Mouse (Mus musculus) embryonic facial prominence, embryonic 11.5 days (tissue): ENCODE measurements around the gene Tmem255b. TPM values are rescaled to one million over a fixed set of nuclear protein-coding genes. Genes with fewer than 3 reads are reported as not detected.
A peak's percentile ranks its signal among the peaks of the same experiment; 100 is the strongest.

Experiments used
- ATAC-seq: fragments of 200-750 bp; cut with Nextera tagmentation; replicated peaks from 2 replicates; pipeline ENCODE4 v1.8.0; 2017; ENCODE audit warnings: low read depth; ENCODE audit not compliant: insufficient number of reproducible peaks, low FRiP score, low TSS enrichment
- DNase-seq: peaks from one replicate; pipeline ENCODE4 v3.0.0-alpha.2; 2015; ENCODE audit warnings: low spot score
- H3K27ac ChIP-seq: fragments of 300-500 bp; sonication (generic); replicated peaks from 2 replicates; pipeline ENCODE4 v1.5.1; 2014; ENCODE audit warnings: mild to moderate bottlenecking, low read depth, low read length, control low read depth
- H3K27me3 ChIP-seq: fragments of 300-500 bp; sonication (generic); 2 replicates; pipeline ENCODE4 v1.6.1; 2014; ENCODE audit warnings: mild to moderate bottlenecking, low read length, moderate library complexity, mixed read lengths; ENCODE audit not compliant: control insufficient read depth, insufficient read depth
- H3K36me3 ChIP-seq: fragments of 300-500 bp; sonication (generic); replicated peaks from 2 replicates; pipeline ENCODE4 v1.6.1; 2014; ENCODE audit warnings: low read depth, mild to moderate bottlenecking, low read length, moderate library complexity, mixed read lengths; ENCODE audit not compliant: control insufficient read depth, insufficient read depth
- H3K4me1 ChIP-seq: fragments of 300-500 bp; sonication (generic); 2 replicates; pipeline ENCODE4 v1.6.1; 2014; ENCODE audit warnings: low read length, mixed read lengths; ENCODE audit not compliant: control insufficient read depth, insufficient read depth
- H3K4me2 ChIP-seq: fragments of 300-500 bp; sonication (generic); 2 replicates; pipeline ENCODE4 v1.6.1; 2014; ENCODE audit warnings: low read depth, mild to moderate bottlenecking, control low read depth, low read length, moderate library complexity
- H3K4me3 ChIP-seq: fragments of 300-500 bp; sonication (generic); 2 replicates; pipeline ENCODE4 v1.5.1; 2014; ENCODE audit warnings: low read depth, low read length, control low read depth
- H3K9ac ChIP-seq: fragments of 300-500 bp; sonication (generic); replicated peaks from 2 replicates; pipeline ENCODE4 v1.6.1; 2014; ENCODE audit warnings: mild to moderate bottlenecking, control low read depth, low read length
- H3K9me3 ChIP-seq: fragments of 300-500 bp; sonication (generic); replicated peaks from 2 replicates; pipeline ENCODE4 v1.6.1; 2016; ENCODE audit warnings: mild to moderate bottlenecking, low read length, inconsistent platforms, mixed read lengths; ENCODE audit not compliant: control insufficient read depth
- WGBS: fragments of 180-500 bp; shearing (Covaris S2); extraction: QIAGEN DNeasy Blood & Tissue Kit; methylation state at CpG from one replicate; pipeline ENCODE4 v1.1.7; 2014; 5-methylcytosine and 5-hydroxymethylcytosine counted together
- polyA plus RNA-seq: library from polyadenylated mRNA; unstranded; fragments of >200 nt; fragmentation: Nextera tagmentation; extraction: Ambion mirVana; gene quantifications from 2 replicates; pipeline ENCODE4 v1.2.1, GENCODE M21; 2014

Gene Tmem255b
- polyA plus RNA-seq, 1 experiment from 2014 or later, result 0.36 TPM

- Histone ChIP-seq H3K9me3 (no peaks in the 10 kb centered on the region), H3K9ac (no peak overlapping the region), H3K27me3 (no peaks in the 10 kb centered on the region), H3K36me3 (no peaks in the 10 kb centered on the region), H3K4me1 (no peaks in the 10 kb centered on the region), H3K4me3 (no peak overlapping the region), H3K27ac (no peak overlapping the region), H3K4me2 (no peak overlapping the region)
- no peak for ATAC-seq
- no peak for DNase-seq
- WGBS, result 80% methylated on average over 5 of the region's 5 CpGs
These were observed 29.0 kb upstream of the Tmem255b start for GRCm38 (mm10) chr8:13406011-13406410.

- Histone ChIP-seq H3K27ac (no peak overlapping the region), H3K9me3 (no peaks in the 10 kb centered on the region), H3K36me3 (no peaks in the 10 kb centered on the region), H3K4me2 (no peak overlapping the region), H3K9ac (no peak overlapping the region), H3K4me3 (no peak overlapping the region), H3K4me1 (no peaks in the 10 kb centered on the region), H3K27me3 (no peaks in the 10 kb centered on the region)
- DNase-seq (peak; percentile 74), ATAC-seq (no peak)
- WGBS, result 34% methylated on average over 6 of the region's 6 CpGs
These were observed 23.4 kb upstream of the Tmem255b start for GRCm38 (mm10) chr8:13411597-13411996.

GRCm38 (mm10) chr8:13412891-13413558 lies 22.0 kb upstream of the Tmem255b start:
- H3K4me2 ChIP-seq, result no peak overlapping the region
- ATAC-seq, result no peak
- no peaks in the 10 kb centered on the region for H3K27me3 ChIP-seq
- H3K4me3 ChIP-seq, result no peak overlapping the region
- WGBS, result 60% methylated on average over 13 of the region's 13 CpGs
- H3K36me3 ChIP-seq, result no peaks in the 10 kb centered on the region
- no peak overlapping the region for H3K9ac ChIP-seq
- H3K9me3 ChIP-seq, result no peaks in the 10 kb centered on the region
- H3K4me1 ChIP-seq, result no peaks in the 10 kb centered on the region
- DNase-seq, result peak; percentile 73
- no peak overlapping the region for H3K27ac ChIP-seq

- no peak overlapping the region for H3K4me2 ChIP-seq
- WGBS, result 53% methylated on average over 12 of the region's 12 CpGs
- H3K4me1 ChIP-seq, result no peaks in the 10 kb centered on the region
- H3K27me3 ChIP-seq, result no peaks in the 10 kb centered on the region
- no peak overlapping the region for H3K4me3 ChIP-seq
- DNase-seq (no peak), ATAC-seq (no peak)
- no peaks in the 10 kb centered on the region for H3K36me3 ChIP-seq
- H3K27ac ChIP-seq, result no peak overlapping the region
- H3K9ac ChIP-seq, result no peak overlapping the region
- no peaks in the 10 kb centered on the region for H3K9me3 ChIP-seq
These were observed 21.1 kb upstream of the Tmem255b start for GRCm38 (mm10) chr8:13413823-13414390.

GRCm38 (mm10) chr8:13415879-13416278 lies 19.1 kb upstream of the Tmem255b start:
- Histone ChIP-seq H3K36me3 (no peaks in the 10 kb centered on the region), H3K4me2 (no peak overlapping the region), H3K9me3 (no peaks in the 10 kb centered on the region), H3K9ac (no peak overlapping the region), H3K4me3 (no peak overlapping the region), H3K27ac (no peak overlapping the region), H3K4me1 (no peaks in the 10 kb centered on the region), H3K27me3 (no peaks in the 10 kb centered on the region)
- DNase-seq (no peak), ATAC-seq (no peak)
- WGBS, result 75% methylated on average over 10 of the region's 10 CpGs

- Histone ChIP-seq H3K4me1 (no peaks in the 10 kb centered on the region), H3K27ac (no peak overlapping the region), H3K9me3 (no peaks in the 10 kb centered on the region), H3K4me2 (no peak overlapping the region), H3K36me3 (no peaks in the 10 kb centered on the region), H3K27me3 (no peaks in the 10 kb centered on the region), H3K9ac (no peak overlapping the region), H3K4me3 (no peak overlapping the region)
- no peak for DNase-seq
- WGBS, result 68% methylated on average over 2 of the region's 2 CpGs
- ATAC-seq, result no peak
These were observed 15.8 kb upstream of the Tmem255b start for GRCm38 (mm10) chr8:13419111-13419639.

GRCm38 (mm10) chr8:13420970-13421369 lies 14.0 kb upstream of the Tmem255b start:
- 91% methylated on average over 6 of the region's 6 CpGs for WGBS
- Histone ChIP-seq H3K4me1 (no peaks in the 10 kb centered on the region), H3K27ac (no peak overlapping the region), H3K9me3 (no peaks in the 10 kb centered on the region), H3K27me3 (no peaks in the 10 kb centered on the region), H3K36me3 (no peaks in the 10 kb centered on the region), H3K4me2 (no peak overlapping the region), H3K4me3 (no peak overlapping the region), H3K9ac (no peak overlapping the region)
- ATAC-seq (no peak), DNase-seq (no peak)

- no peak overlapping the region for H3K9ac ChIP-seq
- H3K36me3 ChIP-seq, result no peaks in the 10 kb centered on the region
- 66% methylated on average over 6 of the region's 6 CpGs for WGBS
- no peaks in the 10 kb centered on the region for H3K4me1 ChIP-seq
- no peaks in the 10 kb centered on the region for H3K27me3 ChIP-seq
- H3K9me3 ChIP-seq, result no peaks in the 10 kb centered on the region
- ATAC-seq (no peak), DNase-seq (no peak)
- no peak overlapping the region for H3K4me2 ChIP-seq
- H3K4me3 ChIP-seq, result no peak overlapping the region
- no peak overlapping the region for H3K27ac ChIP-seq
These were observed 7.6 kb upstream of the Tmem255b start for GRCm38 (mm10) chr8:13427351-13427750.
